Mouse (Mus musculus): ENCODE measurements around the gene Pdf.

GRCm38 (mm10) chr8:107074128-107074527 lies 25.7 kb upstream of the Pdf start:
- TF ChIP-seq POLR2A (IDR thresholded peaks at IDR 0.05; ENCODE audit: insufficient read depth, low read depth, low read length) (no peak), EP300 (IDR thresholded peaks at IDR 0.05; ENCODE audit: insufficient read depth, low read depth, low read length) (no peak)

Data from heart, adult 2 months (tissue).